Mouse (Mus musculus) c-Kit-positive CD71-negative TER-119-negative erythroid progenitor cells, embryonic 14.5 days (primary cell): ENCODE data around the gene Pnpla3.

Source experiments
- DNase-seq: peaks from one replicate; pipeline ENCODE4 v3.0.0-alpha.2; 2013; ENCODE audit warnings: low read depth

Pnpla3 gene

GRCm38 (mm10) chr15:84178733-84179132 lies 11.1 kb downstream of the Pnpla3 start:
- no peak for DNase-seq

GRCm38 (mm10) chr15:84182000-84182399 lies 14.4 kb downstream of the Pnpla3 start:
- DNase-seq, result no peak

- no peak for DNase-seq
Measured at GRCm38 (mm10) chr15:84183967-84184366, 16.3 kb downstream of the Pnpla3 start.

- DNase-seq, result no peak
Measured at GRCm38 (mm10) chr15:84186196-84186595, 18.6 kb downstream of the Pnpla3 start.

GRCm38 (mm10) chr15:84188887-84189530 lies 21.4 kb downstream of the Pnpla3 start:
- no peak for DNase-seq

GRCm38 (mm10) chr15:84189881-84190280 lies 22.2 kb downstream of the Pnpla3 start:
- DNase-seq, result no peak

- DNase-seq, result no peak
Measured at GRCm38 (mm10) chr15:84191724-84192057, 24.1 kb downstream of the Pnpla3 start.

- peak; percentile 90 for DNase-seq
Measured at GRCm38 (mm10) chr15:84192058-84192791, 24.6 kb downstream of the Pnpla3 start, which contains the start of gene Samm50. Samm50 (plus strand) TSS chr15:84192241.

- no peak for DNase-seq
Measured at GRCm38 (mm10) chr15:84196486-84197165, 29.0 kb downstream of the Pnpla3 start.

- no peak for DNase-seq
Measured at GRCm38 (mm10) chr15:84207327-84207726, 39.7 kb downstream of the Pnpla3 start.

GRCm38 (mm10) chr15:84209517-84210412 lies 42.1 kb downstream of the Pnpla3 start:
- no peak for DNase-seq

- no peak for DNase-seq
Measured at GRCm38 (mm10) chr15:84210461-84210860, 42.8 kb downstream of the Pnpla3 start.

- no peak for DNase-seq
Measured at GRCm38 (mm10) chr15:84210941-84211340, 43.3 kb downstream of the Pnpla3 start.

GRCm38 (mm10) chr15:84211564-84211963 lies 43.9 kb downstream of the Pnpla3 start:
- no peak for DNase-seq

GRCm38 (mm10) chr15:84212031-84212755 lies 44.6 kb downstream of the Pnpla3 start:
- DNase-seq, result peak; percentile 88

GRCm38 (mm10) chr15:84212756-84213105 lies 45.1 kb downstream of the Pnpla3 start:
- DNase-seq, result no peak

GRCm38 (mm10) chr15:84213162-84213739 lies 45.6 kb downstream of the Pnpla3 start:
- DNase-seq, result no peak

GRCm38 (mm10) chr15:84214476-84214875 lies 46.8 kb downstream of the Pnpla3 start:
- no peak for DNase-seq

- no peak for DNase-seq
Measured at GRCm38 (mm10) chr15:84215273-84215672, 47.6 kb downstream of the Pnpla3 start.

- DNase-seq, result no peak
Measured at GRCm38 (mm10) chr15:84216026-84216425, 48.4 kb downstream of the Pnpla3 start.

- DNase-seq, result no peak
Measured at GRCm38 (mm10) chr15:84216461-84217084, 48.9 kb downstream of the Pnpla3 start.
